Mouse (Mus musculus) myocyte (in vitro differentiated cells): ENCODE measurements around the gene Slc25a21.

Source experiments
- MYOD1 ChIP-seq, 3 experiments: IDR thresholded peaks; one replicate each; pipeline ENCODE4 v1.6.1; 2011; ENCODE audit warnings: control low read depth in 2 of 3, low read depth in 2 of 3, mild to moderate bottlenecking in 2 of 3, moderate library complexity in 1 of 3; ENCODE audit not compliant: insufficient read length in 2 of 3, control insufficient read depth in 1 of 3
- MYOG ChIP-seq, 3 experiments: IDR thresholded peaks; one replicate each; pipeline ENCODE4 v1.6.1; 2011; ENCODE audit warnings: control low read depth in 2 of 3, low read depth in 2 of 3, mild to moderate bottlenecking in 2 of 3; ENCODE audit not compliant: insufficient read length in 2 of 3, control insufficient read depth in 1 of 3, insufficient read depth in 1 of 3
- POLR2A ChIP-seq: IDR thresholded peaks from one replicate; pipeline ENCODE4 v1.6.1; 2011; ENCODE audit warnings: low read depth, mild to moderate bottlenecking, control low read depth, moderate library complexity; ENCODE audit not compliant: insufficient read length
- POLR2AphosphoS2 ChIP-seq: IDR thresholded peaks from one replicate; pipeline ENCODE4 v1.6.1; 2011; ENCODE audit warnings: low read depth, control low read depth; ENCODE audit not compliant: insufficient read length
- TCF3 ChIP-seq: IDR thresholded peaks from one replicate; pipeline ENCODE4 v1.6.1; 2011; ENCODE audit warnings: low read depth, control low read depth; ENCODE audit not compliant: insufficient read length
- USF1 ChIP-seq: IDR thresholded peaks from one replicate; pipeline ENCODE4 v1.6.1; 2011; ENCODE audit warnings: low read depth, mild to moderate bottlenecking, control low read depth, moderate library complexity

DNA sequence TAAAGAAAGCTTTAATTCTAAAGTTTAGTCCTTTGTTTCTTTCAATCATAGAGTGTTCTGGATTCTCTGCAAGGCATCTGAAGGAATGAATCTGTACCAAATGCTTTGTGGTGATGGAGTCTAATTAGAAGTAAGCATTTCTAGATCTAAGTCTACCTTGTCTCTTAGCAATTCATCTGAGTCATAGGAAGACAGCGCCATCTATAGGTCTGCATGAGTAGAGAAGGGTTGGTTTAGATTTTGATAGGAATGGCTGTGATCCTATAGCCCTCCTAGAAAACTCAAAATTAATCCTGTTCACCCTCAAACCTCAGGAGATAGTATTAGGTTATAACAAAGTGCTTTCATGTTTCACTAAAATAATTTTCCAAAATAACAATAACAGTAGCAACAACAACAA, 11.8 kb downstream of the Slc25a21 start:
- TF ChIP-seq POLR2A, result no peak
- no peak for TF ChIP-seq TCF3
- no peak for TF ChIP-seq USF1
- no peak for TF ChIP-seq POLR2AphosphoS2
- TF ChIP-seq MYOD1 (IDR thresholded peaks at IDR 0.05; ENCODE audit: control insufficient read depth in 1 of 3, insufficient read length in 2 of 3, low read depth in 2 of 3), result no peak
- no peak for TF ChIP-seq MYOG (IDR thresholded peaks at IDR 0.05; ENCODE audit: control insufficient read depth in 1 of 3, insufficient read depth in 1 of 3, insufficient read length in 2 of 3, low read depth in 2 of 3)
